Mouse (Mus musculus) liver, postnatal 0 days (tissue): ENCODE results near the gene Akr1b8. TPM values are rescaled to one million over a fixed set of nuclear protein-coding genes. Genes with fewer than 3 reads are reported as not detected.
A peak's percentile ranks its signal among the peaks of the same experiment; 100 is the strongest.
"Not testable (repeated sequence)": the region's sequence is repeated elsewhere in the genome, so short reads cannot be mapped to it uniquely, and the experiment has no call there.

Experiments used
- ATAC-seq: fragments of 200-750 bp; cut with Nextera tagmentation; 2 replicates; pipeline ENCODE4 v1.8.0; 2017; ENCODE audit warnings: mild to moderate bottlenecking, moderate library complexity
- DNase-seq: peaks from one replicate; pipeline ENCODE4 v3.0.0-alpha.2; 2016
- H3K27ac ChIP-seq: fragments of 300-500 bp; sonication (generic); 2 replicates; pipeline ENCODE4 v1.5.1; 2014; ENCODE audit warnings: antibody characterized with exemption, moderate library complexity, mild to moderate bottlenecking, low read depth
- H3K27me3 ChIP-seq: fragments of 300-500 bp; sonication (generic); 2 replicates; pipeline ENCODE4 v1.6.1; 2014; ENCODE audit warnings: low read length, control low read depth, mixed read lengths; ENCODE audit not compliant: insufficient read depth
- H3K36me3 ChIP-seq: fragments of 300-500 bp; sonication (generic); replicated peaks from 2 replicates; pipeline ENCODE4 v1.6.1; 2014; ENCODE audit warnings: mild to moderate bottlenecking, control low read depth, low read length, moderate library complexity, mixed read lengths; ENCODE audit not compliant: insufficient read depth
- H3K4me1 ChIP-seq: fragments of 300-500 bp; sonication (generic); 2 replicates; pipeline ENCODE4 v1.6.1; 2014; ENCODE audit warnings: antibody characterized with exemption, mild to moderate bottlenecking, control low read depth; ENCODE audit not compliant: insufficient read depth
- H3K4me2 ChIP-seq: fragments of 300-500 bp; sonication (generic); 2 replicates; pipeline ENCODE4 v1.6.1; 2014; ENCODE audit warnings: low read depth, mild to moderate bottlenecking, low read length, moderate library complexity, mixed read lengths
- H3K4me3 ChIP-seq: fragments of 300-500 bp; sonication (generic); 2 replicates; pipeline ENCODE4 v1.5.1; 2014; ENCODE audit warnings: low read depth, low read length
- H3K9ac ChIP-seq: fragments of 300-500 bp; sonication (generic); replicated peaks from 2 replicates; pipeline ENCODE4 v1.6.1; 2014; ENCODE audit warnings: mild to moderate bottlenecking, moderate library complexity
- H3K9me3 ChIP-seq: fragments of 300-500 bp; sonication (generic); 2 replicates; pipeline ENCODE4 v1.6.1; 2016; ENCODE audit warnings: mild to moderate bottlenecking, control low read depth, low read length, mixed read lengths
- CTCF ChIP-seq: sonication (generic); IDR thresholded peaks from 2 replicates; pipeline ENCODE4 v1.5.1; 2016; ENCODE audit warnings: antibody characterized with exemption, low read depth
- EP300 ChIP-seq: IDR thresholded peaks from 2 replicates; pipeline ENCODE4 v1.6.1; 2016; ENCODE audit warnings: antibody characterized with exemption, low read depth, mild to moderate bottlenecking
- WGBS: fragments of 180-500 bp; shearing (Covaris S2); extraction: QIAGEN DNeasy Blood & Tissue Kit; methylation state at CpG from one replicate; pipeline ENCODE4 v1.1.7; 2014; ENCODE audit not compliant: insufficient replicate concordance; 5-methylcytosine and 5-hydroxymethylcytosine counted together
- polyA plus RNA-seq: library from polyadenylated mRNA; unstranded; fragments of >200 nt; fragmentation: Nextera tagmentation; extraction: Ambion mirVana; gene quantifications from 2 replicates; pipeline ENCODE4 v1.2.1, GENCODE M21; 2015

Akr1b8 gene
- polyA plus RNA-seq, 1 experiment from 2014 or later, result 8.1 TPM

DNA sequence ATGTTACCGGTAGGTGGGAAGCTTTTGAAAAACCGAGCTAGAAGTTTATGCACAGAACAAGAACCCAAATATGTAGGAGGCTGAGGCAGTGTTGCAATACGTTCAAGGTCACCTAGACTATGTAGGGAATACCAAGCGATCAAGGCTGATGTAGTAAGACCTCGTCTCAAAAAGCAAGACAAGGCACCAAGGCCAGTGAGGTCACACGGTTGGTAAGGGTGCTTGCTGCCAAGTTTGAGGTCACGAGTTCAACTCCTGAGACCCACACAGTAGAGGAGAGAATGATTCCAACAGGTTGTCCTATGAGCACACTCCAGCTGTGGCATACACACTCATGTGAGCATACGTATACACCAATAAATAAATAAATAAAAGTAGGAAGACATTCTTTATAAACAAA, 16.2 kb downstream of the Akr1b8 start:
- H3K4me1 ChIP-seq, result no peaks in the 10 kb centered on the region
- H3K27me3 ChIP-seq, result no peaks in the 10 kb centered on the region
- TF ChIP-seq CTCF (no peak), EP300 (no peak)
- WGBS, result 67% methylated on average over 8 of the region's 8 CpGs
- DNase-seq, result no peak
- H3K9me3 ChIP-seq, result no peaks in the 10 kb centered on the region
- no peak overlapping the region for H3K9ac ChIP-seq
- no peak for ATAC-seq
- no peaks in the 10 kb centered on the region for H3K36me3 ChIP-seq
- no peak overlapping the region for H3K4me2 ChIP-seq
- no peak overlapping the region for H3K27ac ChIP-seq
- no peak overlapping the region for H3K4me3 ChIP-seq

DNA sequence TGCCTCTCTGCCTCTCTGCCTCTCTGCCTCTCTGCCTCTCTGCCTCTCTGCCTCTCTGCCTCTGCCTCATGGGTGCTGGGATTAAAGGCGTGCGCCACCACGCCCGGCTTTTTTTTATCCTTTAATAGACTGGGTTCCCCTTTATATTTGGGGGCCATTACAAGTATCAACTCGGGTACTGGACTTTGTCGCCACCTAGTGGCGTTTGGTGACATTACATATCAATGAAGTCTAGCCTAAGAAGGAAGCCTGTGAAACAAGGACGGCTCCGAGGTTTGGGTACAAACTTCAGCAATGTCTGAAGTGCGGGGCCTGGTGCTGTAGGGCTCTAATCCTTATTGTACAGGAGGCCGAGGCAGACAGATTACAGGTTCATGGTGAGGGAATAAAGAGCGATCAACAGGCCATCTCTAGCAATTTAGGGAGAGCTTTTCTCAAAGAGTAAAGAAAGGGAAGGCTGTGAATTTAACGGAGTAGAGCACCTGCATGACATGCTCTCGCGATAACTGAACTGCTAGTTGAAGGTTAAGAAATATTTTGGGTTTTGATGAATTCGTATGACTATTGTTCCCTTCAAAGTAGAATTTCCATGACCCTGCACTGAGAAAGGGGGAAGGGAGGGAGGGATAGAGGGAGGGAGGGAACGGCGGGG, 17.9 kb downstream of the Akr1b8 start:
- WGBS, result 22% methylated on average over 18 of the region's 18 CpGs
- no peaks in the 10 kb centered on the region for H3K36me3 ChIP-seq
- peak; percentile 65 for ATAC-seq

GRCm38 (mm10) chr6:34373841-34374240, 19.9 kb downstream of the Akr1b8 start:
- H3K4me1 ChIP-seq, result no peaks in the 10 kb centered on the region
- H3K27ac ChIP-seq, result no peak overlapping the region
- no peaks in the 10 kb centered on the region for H3K27me3 ChIP-seq
- DNase-seq (no peak), ATAC-seq (no peak)
- H3K4me2 ChIP-seq, result no peak overlapping the region
- H3K36me3 ChIP-seq, result no peaks in the 10 kb centered on the region
- H3K9ac ChIP-seq, result no peak overlapping the region
- no peaks in the 10 kb centered on the region for H3K9me3 ChIP-seq
- no peak for TF ChIP-seq CTCF
- H3K4me3 ChIP-seq, result no peak overlapping the region
- 49% methylated on average over 7 of the region's 7 CpGs for WGBS

More for the DNA sequence above, 17.9 kb downstream of the Akr1b8 start:
- Histone ChIP-seq H3K9me3 (no peaks in the 10 kb centered on the region), H3K9ac (0 out of 2 replicates have a peak overlapping the region, but pooled peaks have one; percentile 8), H3K4me2 (peak overlapping the region; percentile 49), H3K27ac (no peak overlapping the region), H3K4me1 (no peaks in the 10 kb centered on the region), H3K4me3 (no peak overlapping the region), H3K27me3 (no peaks in the 10 kb centered on the region)
- TF ChIP-seq CTCF (peak; percentile 83), EP300 (no peak)
- DNase-seq, result peak; percentile 78

GRCm38 (mm10) chr6:34375888-34376287, 22.0 kb downstream of the Akr1b8 start:
- H3K9me3 ChIP-seq, ATAC-seq, H3K4me1 ChIP-seq, H3K36me3 ChIP-seq, H3K9ac ChIP-seq, H3K27me3 ChIP-seq, H3K4me2 ChIP-seq, H3K27ac ChIP-seq, DNase-seq, H3K4me3 ChIP-seq: not testable (repeated sequence)
- 71% methylated on average over 5 of the region's 5 CpGs for WGBS

- TF ChIP-seq CTCF (no peak), EP300 (no peak)
- Histone ChIP-seq H3K27me3 (no peaks in the 10 kb centered on the region), H3K4me3 (no peak overlapping the region), H3K36me3 (no peaks in the 10 kb centered on the region), H3K27ac (no peak overlapping the region), H3K4me1 (peaks cover 6% of the 10 kb centered on the region), H3K9me3 (no peaks in the 10 kb centered on the region), H3K9ac (no peak overlapping the region), H3K4me2 (no peak overlapping the region)
- DNase-seq (no peak), ATAC-seq (no peak)
- WGBS, result 44% methylated on average over 8 of the region's 8 CpGs
Measured at GRCm38 (mm10) chr6:34383401-34383800, 29.5 kb downstream of the Akr1b8 start.

GRCm38 (mm10) chr6:34384110-34384661, 30.3 kb downstream of the Akr1b8 start, which contains the start of gene Akr1b10:
Gene Akr1b10 (plus strand): TSS chr6:34384218.
- ATAC-seq (peak; percentile 73), DNase-seq (peak; percentile 69)
- Histone ChIP-seq H3K4me3 (peak within 1 kb of the TSS; percentile 64), H3K36me3 (0 out of 2 replicates have a peak, but pooled peaks cover 3% of the 10 kb centered on the region), H3K4me1 (peaks cover 6% of the 10 kb centered on the region), H3K4me2 (peak within 1 kb of the TSS; percentile 86), H3K27ac (peak within 1 kb of the TSS; percentile 81), H3K27me3 (no peaks in the 10 kb centered on the region), H3K9me3 (no peaks in the 10 kb centered on the region), H3K9ac (peak within 1 kb of the TSS; percentile 67)
- 3% methylated on average over 17 of the region's 17 CpGs for WGBS
- TF ChIP-seq EP300 (no peak), CTCF (no peak)
